Mouse (Mus musculus) lung, postnatal 0 days (tissue): ENCODE data around the gene Rras2.

Experiments
- CTCF ChIP-seq: IDR thresholded peaks from 2 replicates; pipeline ENCODE4 v1.5.1; 2016; ENCODE audit warnings: antibody characterized with exemption, mild to moderate bottlenecking
- EP300 ChIP-seq: IDR thresholded peaks from 2 replicates; pipeline ENCODE4 v1.6.1; 2016; ENCODE audit warnings: antibody characterized with exemption, mild to moderate bottlenecking, control low read depth

- TF ChIP-seq CTCF (no peak), EP300 (no peak)
Observed at GRCm38 (mm10) chr7:114043929-114044549, 73.5 kb downstream of the Rras2 start.
